Mouse (Mus musculus) G1E-ER4 (cell line): ENCODE measurements around the gene Mdk. TPM values are rescaled to one million over a fixed set of nuclear protein-coding genes. Genes with fewer than 3 reads are reported as not detected.

Source experiments
- GATA1 ChIP-seq: IDR thresholded peaks from one replicate; pipeline ENCODE4 v1.8.0; 2012; ENCODE audit warnings: low read length, inconsistent platforms
- polyA plus RNA-seq: library from polyadenylated mRNA; stranded (reverse); fragments of >175 nt; gene quantifications from 2 replicates; pipeline ENCODE4 v1.2.3, GENCODE M21; 2012

The Mdk gene
- polyA plus RNA-seq = 7.4 and 8.7 TPM in 2 replicates

GRCm38 (mm10) chr2:91932160-91932711, at the start of gene Mdk:
Gene Mdk, minus strand, starts transcription at chr2:91932297.
- TF ChIP-seq GATA1 = no peak

- no peak for TF ChIP-seq GATA1
Observed at GRCm38 (mm10) chr2:91980830-91981229, 48.7 kb upstream of the Mdk start.

GRCm38 (mm10) chr2:91980245-91980644, 48.1 kb upstream of the Mdk start:
- TF ChIP-seq GATA1 = no peak

- TF ChIP-seq GATA1 = no peak
Observed at GRCm38 (mm10) chr2:91978547-91978946, 46.5 kb upstream of the Mdk start.

GRCm38 (mm10) chr2:91977960-91978359, 45.9 kb upstream of the Mdk start:
- no peak for TF ChIP-seq GATA1

GRCm38 (mm10) chr2:91975581-91976541, 43.8 kb upstream of the Mdk start, which contains the start of gene Dgkz:
Gene Dgkz, minus strand, starts transcription at chr2:91975864.
- TF ChIP-seq GATA1 = no peak

- TF ChIP-seq GATA1 = no peak
Observed at GRCm38 (mm10) chr2:91973416-91974135, 41.5 kb upstream of the Mdk start.

GRCm38 (mm10) chr2:91972121-91972566, 40.0 kb upstream of the Mdk start:
- TF ChIP-seq GATA1 = no peak

GRCm38 (mm10) chr2:91971231-91972097, 39.4 kb upstream of the Mdk start:
- no peak for TF ChIP-seq GATA1

GRCm38 (mm10) chr2:91967962-91968361, 35.9 kb upstream of the Mdk start:
- TF ChIP-seq GATA1 = no peak

GRCm38 (mm10) chr2:91966367-91966766, 34.3 kb upstream of the Mdk start:
- TF ChIP-seq GATA1 = no peak

- no peak for TF ChIP-seq GATA1
Observed at GRCm38 (mm10) chr2:91965417-91965816, 33.3 kb upstream of the Mdk start.

- TF ChIP-seq GATA1 = no peak
Observed at GRCm38 (mm10) chr2:91964610-91965204, 32.6 kb upstream of the Mdk start.

- TF ChIP-seq GATA1 = no peak
Observed at GRCm38 (mm10) chr2:91963443-91963932, 31.4 kb upstream of the Mdk start.
